In genomic region chr17:83764538-83764937, GRCm38 (mm10) we compare ENCODE assay signal across 19 mouse cellular contexts.
"Had no signal": no experiment of that assay in that cellular context is flagged by ENCODE, and none has a peak within 500 bp of the region (broad histone marks: within the 10 kb centered on the region; RNA-seq: fewer than 3 reads in every experiment).

No protein-coding gene starts in this region.

- H3K27ac ChIP-seq: kidney, embryonic 15.5 days; left cerebral cortex, adult 2 months; liver, embryonic 13.5 days; macrophage; midbrain, embryonic 10.5 days; neural tube, embryonic 12.5 days; neural tube, embryonic 15.5 days; stomach, embryonic 15.5 days had no signal

- H3K4me2 ChIP-seq: kidney, embryonic 15.5 days; liver, embryonic 13.5 days; lung, embryonic 14.5 days; neural tube, embryonic 12.5 days; neural tube, embryonic 15.5 days; stomach, embryonic 15.5 days had no signal

- H3K27me3 ChIP-seq: kidney, embryonic 15.5 days; liver, embryonic 13.5 days; megakaryocyte, embryonic 14.5 days; neural tube, embryonic 12.5 days; neural tube, embryonic 15.5 days; stomach, embryonic 15.5 days had no signal

- ATAC-seq: lung, postnatal 0 days had no signal

- H3K4me1 ChIP-seq: kidney, embryonic 15.5 days; midbrain, embryonic 10.5 days; neural tube, embryonic 12.5 days; neural tube, embryonic 15.5 days; stomach, embryonic 15.5 days had no signal

- DNase-seq: kidney, adult 11 months; kidney, adult 8-10 months; kidney, postnatal 10 days; kidney, postnatal 36 days; layer of hippocampus, postnatal 36 days; liver, embryonic 13.5 days; lung, embryonic 14.5 days; midbrain, embryonic 14.5 days; thymus, adult 18-20 months; thymus, postnatal 4 days had no signal

- H3K9ac ChIP-seq: kidney, embryonic 15.5 days; liver, embryonic 13.5 days; lung, embryonic 14.5 days; neural tube, embryonic 12.5 days; neural tube, embryonic 15.5 days; stomach, embryonic 15.5 days had no signal

- H3K4me3 ChIP-seq: kidney, embryonic 15.5 days; left cerebral cortex, adult 2 months; liver, embryonic 13.5 days; megakaryocyte, embryonic 14.5 days; midbrain, embryonic 10.5 days; neural tube, embryonic 12.5 days; neural tube, embryonic 15.5 days; stomach, embryonic 15.5 days had no signal

- H3K9me3 ChIP-seq: kidney, embryonic 15.5 days; liver, embryonic 13.5 days; megakaryocyte, embryonic 14.5 days; midbrain, embryonic 10.5 days; neural tube, embryonic 12.5 days; neural tube, embryonic 15.5 days; stomach, embryonic 15.5 days had no signal
